Mouse (Mus musculus) MEL (cell line): ENCODE data around the gene Hemk1. TPM values are rescaled to one million over a fixed set of nuclear protein-coding genes. Genes with fewer than 3 reads are reported as not detected.

Experiments used
- DNase-seq: peaks from one replicate; pipeline ENCODE4 v3.0.0; 2011; ENCODE audit warnings: low read depth, low spot score
- H3K27ac ChIP-seq: 2 replicates; pipeline ENCODE4 v1.5.1; 2012; ENCODE audit warnings: low read depth, mild to moderate bottlenecking, control low read depth, low read length, moderate library complexity; ENCODE audit not compliant: control insufficient read depth
- H3K27me3 ChIP-seq, 2 experiments: fragments of 150-350 bp in 1 of 2; sonication (generic) in 1 of 2; 2 replicates each; pipeline ENCODE4 v1.6.1; 2012; ENCODE audit warnings: low read length in 2 of 2, mild to moderate bottlenecking in 2 of 2, improper control_type of control experiment in 1 of 2, moderate library complexity in 1 of 2; ENCODE audit not compliant: insufficient read depth in 2 of 2, control insufficient read depth in 1 of 2
- H3K36me3 ChIP-seq, 2 experiments: 2 replicates each; pipeline ENCODE4 v1.6.1; 2012 to 2014; ENCODE audit warnings: low read length in 2 of 2, improper control_type of control experiment in 1 of 2, inconsistent platforms in 1 of 2, mild to moderate bottlenecking in 1 of 2; ENCODE audit not compliant: insufficient read depth in 2 of 2, control insufficient read depth in 1 of 2
- H3K4me1 ChIP-seq, 2 experiments: fragments of 150-350 bp in 1 of 2; sonication (generic) in 1 of 2; 2 replicates each; pipeline ENCODE4 v1.6.1; 2012; ENCODE audit warnings: low read length in 2 of 2, improper control_type of control experiment in 1 of 2, mild to moderate bottlenecking in 1 of 2; ENCODE audit not compliant: insufficient read depth in 2 of 2, control insufficient read depth in 1 of 2
- H3K4me3 ChIP-seq, 2 experiments: fragments of 150-350 bp in 1 of 2; sonication (generic) in 1 of 2; 2 replicates each; pipeline ENCODE4 v1.5.1; 2012; ENCODE audit warnings: low read depth in 2 of 2, low read length in 2 of 2, mild to moderate bottlenecking in 2 of 2, moderate library complexity in 2 of 2, control low read depth in 1 of 2, improper control_type of control experiment in 1 of 2; ENCODE audit not compliant: control insufficient read depth in 1 of 2, insufficient read depth in 1 of 2
- H3K79me2 ChIP-seq: 2 replicates; pipeline ENCODE4 v1.6.1; 2012; ENCODE audit warnings: mild to moderate bottlenecking, low read length, moderate library complexity; ENCODE audit not compliant: control insufficient read depth, poor library complexity, insufficient read depth
- H3K9ac ChIP-seq: 2 replicates; pipeline ENCODE4 v1.6.1; 2012; ENCODE audit warnings: low read depth, mild to moderate bottlenecking, control low read depth, low read length, moderate library complexity; ENCODE audit not compliant: control insufficient read depth, poor library complexity, severe bottlenecking
- H3K9me3 ChIP-seq: fragments of 150-350 bp; sonication (generic); replicated peaks from 2 replicates; pipeline ENCODE4 v1.6.1; 2012; ENCODE audit warnings: mild to moderate bottlenecking, low read length, improper control_type of control experiment, moderate library complexity; ENCODE audit not compliant: insufficient read depth
- BHLHE40 ChIP-seq: IDR thresholded peaks from 2 replicates; pipeline ENCODE4 v1.6.1; 2012; ENCODE audit warnings: low read depth, mild to moderate bottlenecking, inconsistent platforms, low read length, improper control_type of control experiment, borderline replicate concordance
- CHD2 ChIP-seq: IDR thresholded peaks from 2 replicates; pipeline ENCODE4 v1.6.1; 2011; ENCODE audit warnings: low read length, improper control_type of control experiment
- CTCF ChIP-seq, 3 experiments: IDR thresholded peaks in 2 of 3; conservative IDR thresholded peaks in 1 of 3; 2 replicates each; pipeline ENCODE4 v1.5.1; 2011 to 2012; ENCODE audit warnings: low read length in 3 of 3, low read depth in 2 of 3, mild to moderate bottlenecking in 2 of 3, improper control_type of control experiment in 1 of 3, inconsistent platforms in 1 of 3, mixed read lengths in 1 of 3, moderate library complexity in 1 of 3; ENCODE audit not compliant: control insufficient read depth in 1 of 3, insufficient read depth in 1 of 3, poor library complexity in 1 of 3, severe bottlenecking in 1 of 3
- E2F4 ChIP-seq: IDR thresholded peaks from 2 replicates; pipeline ENCODE4 v1.6.1; 2011; ENCODE audit warnings: low read depth, low read length, improper control_type of control experiment, borderline replicate concordance
- EP300 ChIP-seq, 2 experiments: IDR thresholded peaks; 2 replicates each; pipeline ENCODE4 v1.6.1; 2011; ENCODE audit warnings: improper control_type of control experiment in 2 of 2, low read length in 2 of 2, low read depth in 1 of 2, mild to moderate bottlenecking in 1 of 2
- ETS1 ChIP-seq: IDR thresholded peaks from 2 replicates; pipeline ENCODE4 v1.6.1; 2012; ENCODE audit warnings: low read depth, mild to moderate bottlenecking, inconsistent platforms, low read length, improper control_type of control experiment, moderate library complexity
- GABPA ChIP-seq: IDR thresholded peaks from 2 replicates; pipeline ENCODE4 v1.6.1; 2012; ENCODE audit warnings: low read depth, mild to moderate bottlenecking, inconsistent platforms, low read length, improper control_type of control experiment, moderate library complexity
- GATA1 ChIP-seq: IDR thresholded peaks from 2 replicates; pipeline ENCODE4 v1.6.1; 2011; ENCODE audit warnings: low read depth, low read length, improper control_type of control experiment
- HCFC1 ChIP-seq: IDR thresholded peaks from 2 replicates; pipeline ENCODE4 v1.6.1; 2012; ENCODE audit warnings: low read depth, mild to moderate bottlenecking, inconsistent platforms, low read length, improper control_type of control experiment, moderate library complexity
- KAT2A ChIP-seq: conservative IDR thresholded peaks from 2 replicates; pipeline ENCODE4 v1.6.1; 2012; ENCODE audit warnings: low read depth, low read length, improper control_type of control experiment, inconsistent platforms
- MAZ ChIP-seq: IDR thresholded peaks from 2 replicates; pipeline ENCODE4 v1.6.1; 2012; ENCODE audit warnings: low read depth, mild to moderate bottlenecking, inconsistent platforms, low read length, improper control_type of control experiment
- MEF2A ChIP-seq: IDR thresholded peaks from 2 replicates; pipeline ENCODE4 v1.6.1; 2014; ENCODE audit warnings: low read depth, mild to moderate bottlenecking, inconsistent platforms, low read length, improper control_type of control experiment; ENCODE audit not compliant: poor library complexity, insufficient replicate concordance, severe bottlenecking; ENCODE audit errors: extremely low read depth
- MYB ChIP-seq: IDR thresholded peaks from 2 replicates; pipeline ENCODE4 v1.6.1; 2011; ENCODE audit warnings: mild to moderate bottlenecking, low read depth, low read length, improper control_type of control experiment
- MYC ChIP-seq: IDR thresholded peaks from 2 replicates; pipeline ENCODE4 v1.6.1; 2011; ENCODE audit warnings: low read depth, mild to moderate bottlenecking, low read length, improper control_type of control experiment, moderate library complexity
- NELFE ChIP-seq: IDR thresholded peaks from 2 replicates; pipeline ENCODE4 v1.6.1; 2011; ENCODE audit warnings: low read depth, low read length, improper control_type of control experiment
- POLR2AphosphoS2 ChIP-seq: IDR thresholded peaks from 2 replicates; pipeline ENCODE4 v1.6.1; 2011; ENCODE audit warnings: low read length, improper control_type of control experiment
- POLR2AphosphoS5 ChIP-seq: IDR thresholded peaks from 2 replicates; pipeline ENCODE4 v1.6.1; 2012; ENCODE audit warnings: low read depth, borderline replicate concordance, mild to moderate bottlenecking, inconsistent platforms, low read length, moderate library complexity, mixed read lengths
- RAD21 ChIP-seq: IDR thresholded peaks from 2 replicates; pipeline ENCODE4 v1.6.1; 2011; ENCODE audit warnings: mild to moderate bottlenecking, low read depth, low read length, improper control_type of control experiment
- RCOR1 ChIP-seq: IDR thresholded peaks from 2 replicates; pipeline ENCODE4 v1.6.1; 2012; ENCODE audit warnings: low read depth, mild to moderate bottlenecking, inconsistent platforms, low read length, improper control_type of control experiment
- SIN3A ChIP-seq: IDR thresholded peaks from 2 replicates; pipeline ENCODE4 v1.6.1; 2012; ENCODE audit warnings: low read length, improper control_type of control experiment, inconsistent platforms
- SMC3 ChIP-seq: IDR thresholded peaks from 2 replicates; pipeline ENCODE4 v1.6.1; 2011; ENCODE audit warnings: low read depth, low read length, improper control_type of control experiment
- TAL1 ChIP-seq: IDR thresholded peaks from 2 replicates; pipeline ENCODE4 v1.6.1; 2012; ENCODE audit warnings: mild to moderate bottlenecking, inconsistent platforms, low read length, moderate library complexity, mixed read lengths
- TBP ChIP-seq: IDR thresholded peaks from 2 replicates; pipeline ENCODE4 v1.8.0; 2011; ENCODE audit warnings: low read depth, low read length, improper control_type of control experiment
- UBTF ChIP-seq: IDR thresholded peaks from 2 replicates; pipeline ENCODE4 v1.6.1; 2012; ENCODE audit warnings: low read depth, mild to moderate bottlenecking, inconsistent platforms, low read length, improper control_type of control experiment, moderate library complexity, borderline replicate concordance; ENCODE audit not compliant: insufficient read depth
- USF1 ChIP-seq: IDR thresholded peaks from 2 replicates; pipeline ENCODE4 v1.6.1; 2014; ENCODE audit warnings: low read depth, mild to moderate bottlenecking, inconsistent platforms, low read length, improper control_type of control experiment, moderate library complexity
- USF2 ChIP-seq, 2 experiments: IDR thresholded peaks; 2 replicates each; pipeline ENCODE4 v1.6.1; 2011 to 2012; ENCODE audit warnings: improper control_type of control experiment in 2 of 2, low read length in 2 of 2, borderline replicate concordance in 1 of 2, inconsistent platforms in 1 of 2, low read depth in 1 of 2, mild to moderate bottlenecking in 1 of 2; ENCODE audit not compliant: insufficient read depth in 1 of 2
- ZC3H11A ChIP-seq: IDR thresholded peaks from 2 replicates; pipeline ENCODE4 v1.6.1; 2012; ENCODE audit warnings: low read depth, mild to moderate bottlenecking, inconsistent platforms, low read length, improper control_type of control experiment
- ZMIZ1 ChIP-seq: IDR thresholded peaks from 2 replicates; pipeline ENCODE4 v1.6.1; 2012; ENCODE audit warnings: low read depth, mild to moderate bottlenecking, inconsistent platforms, low read length, improper control_type of control experiment, moderate library complexity
- ZNF384 ChIP-seq: IDR thresholded peaks from 2 replicates; pipeline ENCODE4 v1.6.1; 2012; ENCODE audit warnings: low read depth, mild to moderate bottlenecking, inconsistent platforms, low read length, improper control_type of control experiment
- polyA plus RNA-seq, 2 experiments: library from polyadenylated mRNA; stranded (reverse) in 1 of 2; unstranded in 1 of 2; fragments of >175 nt in 1 of 2; fragments of >200 nt in 1 of 2; gene quantifications; 2 replicates each; pipeline versions ENCODE4 v1.2.1 to v1.2.4; 2012; ENCODE audit warnings: low replicate concordance in 2 of 2, low read depth in 1 of 2; ENCODE audit not compliant: insufficient read length in 2 of 2, insufficient read depth in 1 of 2, missing spikeins in 1 of 2
- total RNA-seq: library from RNA; depleted of rRNA; stranded (reverse); fragments of 300-350 nt; gene quantifications from 2 replicates; pipeline ENCODE4 v1.2.3, GENCODE M21; 2012

The Hemk1 gene
- total and polyA plus RNA-seq, 3 experiments: 7.5 to 11.8 TPM; not detected in 1

DNA sequence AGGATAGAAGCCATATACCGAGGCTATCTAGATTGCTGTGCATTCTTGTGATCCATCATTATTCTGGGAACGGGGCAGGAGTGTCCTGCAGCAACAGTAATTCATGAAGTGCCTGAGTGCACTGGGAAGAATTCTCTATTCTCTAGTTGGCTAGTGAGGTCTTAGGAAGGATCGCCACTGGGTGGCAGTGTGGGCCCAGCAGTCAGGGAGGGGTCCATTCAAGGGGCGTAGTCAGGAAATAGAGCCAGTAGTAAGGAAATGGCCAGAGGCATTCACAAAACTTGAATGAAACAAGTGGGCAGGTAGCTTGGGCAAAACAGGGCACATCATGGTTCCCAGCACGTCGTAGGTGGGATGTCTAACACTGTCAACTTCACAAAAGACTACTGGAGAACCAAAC is 43.9 kb downstream of the Hemk1 start:
- no peaks in the 10 kb centered on the region for H3K9me3 ChIP-seq
- DNase-seq: peak; percentile 84
- 0 out of 4 replicates have a peak overlapping the region, but pooled peaks of 1 of the 2 experiments have one; percentile 3 for H3K4me3 ChIP-seq
- H3K4me1 ChIP-seq: peaks cover 2 to 31% of the 10 kb centered on the region in 2 experiments; a peak in 3 of 4 replicates
- H3K27ac ChIP-seq: peak overlapping the region; percentile 27
- H3K27me3 ChIP-seq: no peaks in the 10 kb centered on the region
- TF ChIP-seq SIN3A (peak; percentile 61; the same call in 1 of the 2 replicates), ZC3H11A (peak; percentile 99), CTCF (IDR thresholded peaks at IDR 0.05 in 2 of 3, conservative IDR thresholded peaks at IDR 0.05 in 1 of 3; ENCODE audit: control insufficient read depth in 1 of 3, insufficient read depth in 1 of 3, low read depth in 2 of 3, low read length in 3 of 3, poor library complexity in 1 of 3, severe bottlenecking in 1 of 3) (peak; percentile 88 to 99 (median 97)), MAZ (peak; percentile 68), SMC3 (peak; percentile 99), HCFC1 (0 out of 2 replicates have a peak, but pooled peaks have one; percentile 13), POLR2AphosphoS5 (no peak), RAD21 (peak; percentile 99), CHD2 (no peak)
- peaks cover 0 to 19% of the 10 kb centered on the region in 2 experiments; a peak in 2 of 4 replicates for H3K36me3 ChIP-seq
- peak overlapping the region; percentile 32 for H3K9ac ChIP-seq
- H3K79me2 ChIP-seq: peaks cover 26% of the 10 kb centered on the region

DNA sequence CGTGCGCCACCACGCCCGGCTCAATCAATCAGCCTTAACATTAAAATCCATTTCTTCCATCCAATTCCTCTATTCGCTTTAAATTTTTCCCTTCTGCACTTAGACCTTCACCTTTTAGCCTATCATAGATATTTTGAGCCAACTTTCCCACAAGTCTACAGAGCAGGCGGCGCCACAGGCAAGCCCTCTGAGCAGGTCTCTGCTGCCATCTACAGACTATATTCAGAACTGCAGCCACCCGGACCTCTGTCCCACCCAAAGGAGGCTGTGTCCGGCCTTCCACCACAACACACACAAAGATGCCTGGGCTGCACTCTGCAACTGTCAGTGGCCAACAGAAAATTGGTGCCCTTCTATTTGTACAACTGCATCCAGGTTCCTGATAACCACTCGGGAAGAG is 47.3 kb downstream of the Hemk1 start:
- TF ChIP-seq CHD2: no peak
- no peak for TF ChIP-seq BHLHE40
- TF ChIP-seq ETS1: no peak
- no peak for TF ChIP-seq GABPA
- TF ChIP-seq SMC3: peak; percentile 97
- peak; percentile 38; the same call in 1 of the 2 replicates for TF ChIP-seq SIN3A
- TF ChIP-seq USF1: no peak
- TF ChIP-seq MAZ: no peak
- no peak for TF ChIP-seq MYC
- TF ChIP-seq EP300 (IDR thresholded peaks at IDR 0.05; ENCODE audit: low read depth in 1 of 2, low read length in 2 of 2): no peak
- no peak for TF ChIP-seq USF2 (IDR thresholded peaks at IDR 0.05; ENCODE audit: borderline replicate concordance in 1 of 2, insufficient read depth in 1 of 2, low read depth in 1 of 2, low read length in 2 of 2)
- no peak for TF ChIP-seq MEF2A
- TF ChIP-seq RAD21: peak; percentile 100
- no peak for TF ChIP-seq NELFE
- TF ChIP-seq POLR2AphosphoS2: no peak
- TF ChIP-seq UBTF: no peak
- no peak for TF ChIP-seq RCOR1
- TF ChIP-seq TAL1: no peak
- peak; percentile 98 for TF ChIP-seq ZC3H11A
- no peak for TF ChIP-seq HCFC1
- TF ChIP-seq GATA1: no peak
- no peak for TF ChIP-seq ZMIZ1
- no peak for TF ChIP-seq MYB
- no peak for TF ChIP-seq TBP
- TF ChIP-seq KAT2A: no peak
- no peak for TF ChIP-seq ZNF384
- peak in 2 of 3 experiments; percentile 95 to 99 for TF ChIP-seq CTCF (IDR thresholded peaks at IDR 0.05 in 2 of 3, conservative IDR thresholded peaks at IDR 0.05 in 1 of 3; ENCODE audit: control insufficient read depth in 1 of 3, insufficient read depth in 1 of 3, low read depth in 2 of 3, low read length in 3 of 3, poor library complexity in 1 of 3, severe bottlenecking in 1 of 3)
- no peak for TF ChIP-seq E2F4
- Histone ChIP-seq H3K4me3 (no peak overlapping the region), H3K27ac (no peak overlapping the region), H3K9ac (no peak overlapping the region; the same call in 1 of the 2 replicates), H3K27me3 (no peaks in the 10 kb centered on the region), H3K36me3 (peaks cover 0 to 20% of the 10 kb centered on the region in 2 experiments; a peak in 2 of 4 replicates), H3K79me2 (peaks cover 4% of the 10 kb centered on the region), H3K9me3 (no peaks in the 10 kb centered on the region), H3K4me1 (peaks cover 6 to 39% of the 10 kb centered on the region in 2 experiments; a peak in 3 of 4 replicates)
- peak; percentile 81 for DNase-seq
